ENCODE assay signal across 17 mouse cellular contexts in genomic region chr19:28621608-28622505, GRCm38 (mm10). TPM values are rescaled to one million over a fixed set of nuclear protein-coding genes. Genes with fewer than 3 reads are reported as not detected.
DNase-seq lines count a peak whose midpoint lies in the region; ATAC-seq lines count a peak whose summit lies in the region.
"Had no signal": no experiment of that assay in that cellular context is flagged by ENCODE, and none has a peak within 500 bp of the region (broad histone marks: within the 10 kb centered on the region; RNA-seq: fewer than 3 reads in every experiment).

No protein-coding gene starts in this region.

- no peak for ATAC-seq in forebrain, embryonic 15.5 days (replicated peaks)
- ATAC-seq: forebrain, embryonic 16.5 days had no signal

- H3K27ac ChIP-seq in forebrain, embryonic 15.5 days (replicated peaks) = no peak overlapping the region
- H3K27ac ChIP-seq: embryonic facial prominence, embryonic 10.5 days; heart, embryonic 15.5 days; hindbrain, embryonic 12.5 days; midbrain, embryonic 10.5 days had no signal

- peak; percentile 71 for DNase-seq in Muller cell, postnatal 12 days (ENCODE audit: inconsistent ontology term)
- peak; percentile 30 for DNase-seq in adrenal gland, postnatal 10 days
- peak; percentile 73 to 91 for DNase-seq in kidney, adult 8-10 months
- peak; percentile 62 to 78 for DNase-seq in kidney, postnatal 25 days
- DNase-seq in yolk sac, embryonic 10.5 days (ENCODE audit: low spot score) = no peak
- DNase-seq in right cerebral cortex, adult 18-20 months = no peak
- DNase-seq: cerebellum, adult 18-20 months; right cerebral cortex, postnatal 25 days; thymus, postnatal 14 days had no signal

- H3K27me3 ChIP-seq in forebrain, embryonic 15.5 days = no peaks in the 10 kb centered on the region
- H3K27me3 ChIP-seq: CH12.LX; heart, embryonic 15.5 days; hindbrain, embryonic 12.5 days had no signal

- no peaks in the 10 kb centered on the region for H3K36me3 ChIP-seq in forebrain, embryonic 15.5 days
- H3K36me3 ChIP-seq: embryonic facial prominence, embryonic 10.5 days; heart, embryonic 15.5 days; hindbrain, embryonic 12.5 days; midbrain, embryonic 10.5 days had no signal

- no peak overlapping the region for H3K4me3 ChIP-seq in forebrain, embryonic 15.5 days
- H3K4me3 ChIP-seq: embryonic facial prominence, embryonic 10.5 days; erythroblast, embryonic 14.5 days; heart, embryonic 15.5 days; hindbrain, embryonic 12.5 days; midbrain, embryonic 10.5 days had no signal

- H3K4me2 ChIP-seq in forebrain, embryonic 15.5 days (replicated peaks) = no peak overlapping the region
- H3K4me2 ChIP-seq: heart, embryonic 15.5 days; hindbrain, embryonic 12.5 days had no signal

- H3K9me3 ChIP-seq in forebrain, embryonic 15.5 days = no peaks in the 10 kb centered on the region
- H3K9me3 ChIP-seq: embryonic facial prominence, embryonic 10.5 days; heart, embryonic 15.5 days; hindbrain, embryonic 12.5 days; midbrain, embryonic 10.5 days had no signal

- 93% methylated on average over 11 of the region's 11 CpGs for WGBS in forebrain, embryonic 15.5 days

- no peak overlapping the region for H3K9ac ChIP-seq in forebrain, embryonic 15.5 days (replicated peaks)
- H3K9ac ChIP-seq: heart, embryonic 15.5 days; hindbrain, embryonic 12.5 days had no signal

- H3K4me1 ChIP-seq in forebrain, embryonic 15.5 days = no peaks in the 10 kb centered on the region
- H3K4me1 ChIP-seq: embryonic facial prominence, embryonic 10.5 days; heart, embryonic 15.5 days; hindbrain, embryonic 12.5 days had no signal

RNA-seq across cellular contexts. Expression of gene Glis3, which starts 58.0 kb away (rescaled TPM):
- 1 to 10 TPM; 6.6 to 7.5 TPM for total RNA-seq in adrenal gland, postnatal 10 days (2021)
- 0.77 and 1.2 TPM in 2 replicates for polyA plus RNA-seq in forebrain, embryonic 15.5 days (2015; fragmentation: Nextera tagmentation; extraction: Ambion mirVana)
- total RNA-seq: CH12.LX had no signal

Comparison
In these comparisons a context has a peak if more than half of its experiments do, and no peak if none do; other contexts are left out.
1. DNase-seq: peak in Muller cell, postnatal 12 days (single experiment), adrenal gland, postnatal 10 days (single experiment), kidney, adult 8-10 months (2 of 2) and kidney, postnatal 25 days (2 of 2); none in yolk sac, embryonic 10.5 days (single experiment) and right cerebral cortex, adult 18-20 months (single experiment).